Mouse (Mus musculus) cerebellum, adult 9-11 months (tissue): ENCODE measurements around the gene Tmod4.
A peak's percentile ranks its signal among the peaks of the same experiment; 100 is the strongest.

Experiments
- DNase-seq: peaks from one replicate; pipeline ENCODE4 v3.0.0; 2022

Gene Tmod4

DNA sequence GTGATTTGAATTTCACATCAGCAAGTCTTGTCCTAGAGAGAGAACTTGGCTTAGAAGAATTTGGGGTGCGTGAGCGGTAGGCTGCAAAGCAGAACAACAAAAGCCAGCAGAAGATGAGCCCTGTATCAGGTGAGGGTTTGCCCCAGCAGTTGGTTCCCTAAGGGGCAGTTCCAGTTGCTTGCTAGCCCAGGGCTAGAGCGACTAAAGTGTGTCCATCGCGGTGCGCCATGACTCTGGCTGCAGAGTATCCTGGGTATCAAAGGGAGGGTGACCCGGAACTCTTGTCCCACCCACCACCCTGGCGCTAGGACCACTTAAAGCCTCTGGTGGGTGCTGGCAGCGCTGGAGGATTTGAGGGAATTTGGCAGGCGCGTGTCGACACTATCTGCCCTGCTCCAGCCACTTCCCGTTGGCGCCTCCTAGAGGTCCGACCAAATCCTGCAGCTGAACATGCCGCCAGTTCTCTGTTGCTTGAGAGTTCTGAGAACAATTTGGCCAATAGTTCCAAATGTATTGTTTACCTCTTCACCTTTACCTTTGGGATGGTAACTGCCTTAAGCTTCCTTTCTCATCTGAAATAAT lies 49.8 kb downstream of the Tmod4 start:
- peak; percentile 81 for DNase-seq

DNA sequence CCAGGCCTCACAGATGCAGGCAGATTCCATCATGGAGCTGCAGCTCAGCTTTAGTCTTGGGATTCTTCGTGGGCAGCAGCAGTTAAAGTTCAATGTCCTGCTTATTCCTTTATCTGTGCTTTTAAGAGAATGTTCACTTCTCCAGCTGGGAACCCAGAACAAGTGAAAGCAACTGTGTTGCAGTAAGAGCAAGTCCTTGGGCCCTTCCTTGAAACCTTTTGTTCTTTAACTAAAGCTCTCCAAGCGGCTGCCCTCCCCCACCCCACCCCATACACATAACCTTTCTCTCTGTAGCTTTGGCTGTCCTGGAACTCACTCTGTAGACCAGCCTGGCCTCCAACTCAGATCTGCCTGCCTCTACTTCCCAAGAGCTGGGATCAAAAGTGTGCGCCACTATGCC lies 52.2 kb downstream of the Tmod4 start:
- DNase-seq, result no peak

DNA sequence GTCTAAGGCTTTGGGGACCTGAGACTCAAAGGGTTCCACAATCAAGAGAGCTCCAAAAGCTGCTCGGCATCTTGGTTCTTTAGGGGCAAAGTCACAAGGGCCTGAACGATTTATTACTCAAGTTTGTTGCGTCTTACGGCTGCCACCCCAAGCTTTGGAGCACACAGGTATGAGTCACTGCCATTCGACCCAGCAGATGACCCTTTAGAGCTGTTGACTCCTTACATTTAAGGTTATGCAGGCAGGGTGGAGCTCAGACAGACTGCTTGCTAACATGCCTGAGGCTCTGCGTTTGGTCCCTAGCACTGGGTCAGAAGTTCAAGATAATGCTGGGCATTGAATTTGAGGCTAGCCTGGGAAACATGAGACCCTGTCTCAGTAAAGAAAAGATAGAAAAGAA lies 53.3 kb downstream of the Tmod4 start:
- DNase-seq, result no peak
